In the genomic region with DNA sequence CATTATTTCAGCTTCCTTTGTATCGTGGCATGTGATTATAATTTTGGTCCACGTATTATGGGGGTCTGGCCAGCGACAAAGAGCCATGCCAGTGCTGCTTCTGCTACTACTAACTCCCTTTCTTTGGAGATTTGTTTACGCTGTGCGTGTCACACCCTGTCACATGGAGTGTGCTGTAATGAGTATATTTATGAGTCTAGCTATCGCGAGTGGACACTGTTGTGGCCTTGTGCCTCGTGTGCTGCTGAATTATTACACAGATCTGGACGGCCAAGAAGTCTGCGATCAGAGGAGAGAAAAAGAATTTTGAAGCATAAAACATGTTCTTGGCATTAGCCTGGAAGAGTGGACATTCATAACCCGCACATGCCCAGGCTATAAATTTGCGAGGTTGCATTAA, we compare ENCODE assay signal across 25 mouse cellular contexts. TPM values are rescaled to one million over a fixed set of nuclear protein-coding genes. Genes with fewer than 3 reads are reported as not detected.
DNase-seq lines count a peak whose midpoint lies in the region; ATAC-seq and TF ChIP-seq lines count a peak whose summit lies in the region.
"Had no signal": no experiment of that assay in that cellular context is flagged by ENCODE, and none has a peak within 500 bp of the region (broad histone marks: within the 10 kb centered on the region; RNA-seq: fewer than 3 reads in every experiment).

No protein-coding gene starts in this region.

- no peak overlapping the region for H3K9ac ChIP-seq in kidney, embryonic 16.5 days (replicated peaks; ENCODE audit: low read length)
- H3K9ac ChIP-seq in neural tube, embryonic 11.5 days (ENCODE audit: low read length), result no peak overlapping the region
- no peak overlapping the region for H3K9ac ChIP-seq in neural tube, embryonic 15.5 days (replicated peaks)
- H3K9ac ChIP-seq: embryonic facial prominence, embryonic 13.5 days; forebrain, embryonic 12.5 days; forebrain, embryonic 15.5 days; hindbrain, embryonic 12.5 days; hindbrain, embryonic 15.5 days had no signal

- DNase-seq in kidney, postnatal 25 days, result no peak
- DNase-seq in kidney, postnatal 4 days, result peak; percentile 16 to 30
- no peak for DNase-seq in kidney, adult 2 months
- DNase-seq in neural tube, embryonic 11.5 days (ENCODE audit: low spot score), result no peak
- no peak for DNase-seq in neural tube, embryonic 10.5 days (ENCODE audit: extremely low spot score, low spot score)
- no peak for DNase-seq in MN1 (ENCODE audit: low spot score)
- DNase-seq: adrenal gland, postnatal 10 days; cerebellum, adult 11 months; cerebellum, adult 8-10 months; cerebellum, postnatal 10 days; cerebellum, postnatal 36 days; embryo, embryonic 11 days; gastrocnemius, postnatal 25 days had no signal

- 0 out of 2 replicates have a peak, but pooled peaks have one; percentile 69 for ATAC-seq in kidney, embryonic 16.5 days (ENCODE audit: low FRiP score, low TSS enrichment)
- 0 out of 2 replicates have a peak, but pooled peaks have one; percentile 50 for ATAC-seq in neural tube, embryonic 11.5 days (ENCODE audit: insufficient read depth, low FRiP score, low TSS enrichment)
- peak; percentile 49; the same call in 1 of the 2 replicates for ATAC-seq in neural tube, embryonic 15.5 days (ENCODE audit: low FRiP score)
- ATAC-seq: activated CD4-positive, CD25-positive, alpha-beta regulatory T cell, adult 4 months; CD4-positive, CD25-positive, alpha-beta regulatory T cell, adult 4 months; forebrain, embryonic 15.5 days had no signal

- TF ChIP-seq POLR2A in kidney, adult 2 months (IDR thresholded peaks at IDR 0.05; ENCODE audit: low read depth, low read length), result no peak

- no peak overlapping the region for H3K4me3 ChIP-seq in kidney, embryonic 16.5 days (ENCODE audit: low read length)
- H3K4me3 ChIP-seq in kidney, adult 2 months (ENCODE audit: insufficient read depth, low read depth, low read length), result no peak overlapping the region
- H3K4me3 ChIP-seq in neural tube, embryonic 11.5 days (ENCODE audit: low read depth, low read length), result no peak overlapping the region
- H3K4me3 ChIP-seq in neural tube, embryonic 15.5 days (replicated peaks), result no peak overlapping the region
- H3K4me3 ChIP-seq: embryonic facial prominence, embryonic 10.5 days; embryonic facial prominence, embryonic 13.5 days; erythroblast, embryonic 14.5 days; forebrain, embryonic 12.5 days; forebrain, embryonic 15.5 days; hindbrain, embryonic 12.5 days; hindbrain, embryonic 15.5 days had no signal

- no peaks in the 10 kb centered on the region for H3K9me3 ChIP-seq in kidney, embryonic 16.5 days (ENCODE audit: low read length)
- H3K9me3 ChIP-seq in neural tube, embryonic 11.5 days (ENCODE audit: control insufficient read depth, low read length), result no peaks in the 10 kb centered on the region
- no peaks in the 10 kb centered on the region for H3K9me3 ChIP-seq in neural tube, embryonic 15.5 days (replicated peaks)
- H3K9me3 ChIP-seq: embryonic facial prominence, embryonic 10.5 days; embryonic facial prominence, embryonic 13.5 days; forebrain, embryonic 12.5 days; forebrain, embryonic 15.5 days; hindbrain, embryonic 12.5 days; hindbrain, embryonic 15.5 days had no signal

- no peaks in the 10 kb centered on the region; the same call in 1 of the 2 replicates for H3K4me1 ChIP-seq in kidney, embryonic 16.5 days (ENCODE audit: insufficient read depth, low read length)
- no peaks in the 10 kb centered on the region for H3K4me1 ChIP-seq in kidney, adult 2 months (ENCODE audit: control insufficient read depth, insufficient read depth, low read length)
- no peaks in the 10 kb centered on the region for H3K4me1 ChIP-seq in neural tube, embryonic 11.5 days (ENCODE audit: control insufficient read depth, insufficient read depth, low read length)
- peaks cover 20% of the 10 kb centered on the region for H3K4me1 ChIP-seq in neural tube, embryonic 15.5 days
- H3K4me1 ChIP-seq: forebrain, embryonic 12.5 days; forebrain, embryonic 15.5 days; hindbrain, embryonic 12.5 days; hindbrain, embryonic 15.5 days had no signal

- no peak overlapping the region for H3K27ac ChIP-seq in kidney, embryonic 16.5 days (ENCODE audit: low read length)
- H3K27ac ChIP-seq in kidney, adult 2 months (ENCODE audit: insufficient read depth, low read depth, low read length), result no peak overlapping the region
- no peak overlapping the region for H3K27ac ChIP-seq in neural tube, embryonic 11.5 days (ENCODE audit: low read depth, low read length)
- no peak overlapping the region for H3K27ac ChIP-seq in neural tube, embryonic 15.5 days (replicated peaks)
- H3K27ac ChIP-seq: embryonic facial prominence, embryonic 10.5 days; embryonic facial prominence, embryonic 13.5 days; forebrain, embryonic 12.5 days; forebrain, embryonic 15.5 days; hindbrain, embryonic 12.5 days; hindbrain, embryonic 15.5 days had no signal

- H3K4me2 ChIP-seq in kidney, embryonic 16.5 days (replicated peaks; ENCODE audit: low read depth, low read length), result no peak overlapping the region
- H3K4me2 ChIP-seq in neural tube, embryonic 11.5 days (ENCODE audit: low read depth), result no peak overlapping the region
- no peak overlapping the region for H3K4me2 ChIP-seq in neural tube, embryonic 15.5 days
- H3K4me2 ChIP-seq: embryonic facial prominence, embryonic 13.5 days; forebrain, embryonic 12.5 days; forebrain, embryonic 15.5 days; heart, embryonic 11.5 days; hindbrain, embryonic 12.5 days; hindbrain, embryonic 15.5 days had no signal

- H3K27me3 ChIP-seq in kidney, embryonic 16.5 days (ENCODE audit: insufficient read depth, low read length), result no peaks in the 10 kb centered on the region
- H3K27me3 ChIP-seq in kidney, adult 2 months (replicated peaks; ENCODE audit: control insufficient read depth, insufficient read depth, low read length), result no peaks in the 10 kb centered on the region; the same call in 1 of the 2 replicates
- no peaks in the 10 kb centered on the region for H3K27me3 ChIP-seq in neural tube, embryonic 11.5 days (ENCODE audit: control insufficient read depth, insufficient read depth, low read length)
- no peaks in the 10 kb centered on the region for H3K27me3 ChIP-seq in neural tube, embryonic 15.5 days (replicated peaks)
- H3K27me3 ChIP-seq: forebrain, embryonic 12.5 days; forebrain, embryonic 15.5 days; hindbrain, embryonic 12.5 days; hindbrain, embryonic 15.5 days had no signal

- TF ChIP-seq CTCF in kidney, adult 2 months (conservative IDR thresholded peaks at IDR 0.05; ENCODE audit: insufficient read depth, insufficient read length, low read depth, low read length), result no peak

- WGBS in kidney, embryonic 16.5 days, result 46% methylated on average over 12 of the region's 12 CpGs
- 66% methylated on average over 12 of the region's 12 CpGs for WGBS in kidney, adult 2 months
- 66% methylated on average over 12 of the region's 12 CpGs for WGBS in neural tube, embryonic 11.5 days
- WGBS in neural tube, embryonic 15.5 days, result 38% methylated on average over 12 of the region's 12 CpGs

- no peaks in the 10 kb centered on the region for H3K36me3 ChIP-seq in kidney, embryonic 16.5 days (ENCODE audit: insufficient read depth, low read length)
- no peaks in the 10 kb centered on the region for H3K36me3 ChIP-seq in kidney, adult 2 months (ENCODE audit: control insufficient read depth, insufficient read depth, low read length)
- H3K36me3 ChIP-seq in neural tube, embryonic 11.5 days (ENCODE audit: control insufficient read depth, insufficient read depth, low read length), result no peaks in the 10 kb centered on the region
- H3K36me3 ChIP-seq in neural tube, embryonic 15.5 days, result no peaks in the 10 kb centered on the region
- H3K36me3 ChIP-seq: embryonic facial prominence, embryonic 10.5 days; embryonic facial prominence, embryonic 13.5 days; forebrain, embryonic 12.5 days; forebrain, embryonic 15.5 days; hindbrain, embryonic 12.5 days; hindbrain, embryonic 15.5 days had no signal

RNA-seq across cellular contexts. Expression of a gene that starts 37.7 kb away (rescaled TPM):
- polyA plus RNA-seq in kidney, embryonic 16.5 days (2015; fragmentation: Nextera tagmentation; extraction: Ambion mirVana), result 35.4 and 36.8 TPM in 2 replicates
- 12.4 and 22.2 TPM in 2 replicates for polyA plus RNA-seq in kidney, adult 2 months (2012; rRNA removed)
- 70.1 and 71.8 TPM in 2 replicates for polyA plus RNA-seq in neural tube, embryonic 11.5 days (2014; fragmentation: Nextera tagmentation; extraction: Ambion mirVana)
- polyA plus RNA-seq in neural tube, embryonic 15.5 days (2015; fragmentation: Nextera tagmentation; extraction: Ambion mirVana), result 29.5 and 30.1 TPM in 2 replicates

Comparison
In these comparisons a context has a peak if more than half of its experiments do, and no peak if none do; other contexts are left out.
1. DNase-seq: peak in kidney, postnatal 4 days (2 of 2); none in kidney, postnatal 25 days (0 of 2), kidney, adult 2 months (single experiment), neural tube, embryonic 11.5 days (single experiment), neural tube, embryonic 10.5 days (single experiment) and MN1 (single experiment).
2. Peak in every context shown above with its lines, with median percentiles within 50 percentile points of each other: ATAC-seq.